Mouse (Mus musculus) heart, embryonic 13.5 days (tissue): ENCODE data around the gene Aire. TPM values are rescaled to one million over a fixed set of nuclear protein-coding genes. Genes with fewer than 3 reads are reported as not detected.
"Not testable (repeated sequence)": the region's sequence is repeated elsewhere in the genome, so short reads cannot be mapped to it uniquely, and the experiment has no call there.

ENCODE experiments used
- ATAC-seq: fragments of 200-750 bp; cut with Nextera tagmentation; 2 replicates; pipeline ENCODE4 v1.8.0; 2017; ENCODE audit warnings: moderate TSS enrichment; ENCODE audit not compliant: insufficient number of reproducible peaks, low FRiP score, low TSS enrichment; ENCODE audit errors: extremely low read depth
- H3K27ac ChIP-seq: fragments of 300-500 bp; sonication (generic); replicated peaks from 2 replicates; pipeline ENCODE4 v1.5.1; 2015; ENCODE audit warnings: moderate library complexity, mild to moderate bottlenecking, inconsistent platforms
- H3K27me3 ChIP-seq: fragments of 300-500 bp; sonication (generic); replicated peaks from 2 replicates; pipeline ENCODE4 v1.6.1; 2015; ENCODE audit warnings: mild to moderate bottlenecking, inconsistent platforms
- H3K36me3 ChIP-seq: fragments of 300-500 bp; sonication (generic); 2 replicates; pipeline ENCODE4 v1.6.1; 2015; ENCODE audit warnings: mild to moderate bottlenecking, inconsistent platforms
- H3K4me1 ChIP-seq: fragments of 300-500 bp; sonication (generic); 2 replicates; pipeline ENCODE4 v1.6.1; 2015; ENCODE audit warnings: inconsistent platforms
- H3K4me2 ChIP-seq: fragments of 300-500 bp; sonication (generic); 2 replicates; pipeline ENCODE4 v1.6.1; 2015; ENCODE audit warnings: inconsistent platforms, mild to moderate bottlenecking, moderate library complexity
- H3K4me3 ChIP-seq: fragments of 300-500 bp; sonication (generic); 2 replicates; pipeline ENCODE4 v1.5.1; 2015; ENCODE audit warnings: moderate library complexity, mild to moderate bottlenecking, inconsistent platforms
- H3K9ac ChIP-seq: fragments of 300-500 bp; sonication (generic); 2 replicates; pipeline ENCODE4 v1.6.1; 2015; ENCODE audit warnings: inconsistent platforms, mild to moderate bottlenecking, moderate library complexity
- H3K9me3 ChIP-seq: fragments of 300-500 bp; sonication (generic); 2 replicates; pipeline ENCODE4 v1.6.1; 2016; ENCODE audit warnings: inconsistent platforms
- WGBS: fragments of 180-500 bp; shearing (Covaris S2); methylation state at CpG from one replicate; pipeline ENCODE4 v1.1.7; 2015; ENCODE audit warnings: mixed read lengths; 5-methylcytosine and 5-hydroxymethylcytosine counted together
- polyA plus RNA-seq: library from polyadenylated mRNA; unstranded; fragments of >200 nt; fragmentation: Nextera tagmentation; extraction: Ambion mirVana; gene quantifications from 2 replicates; pipeline ENCODE4 v1.2.1, GENCODE M21; 2015

The Aire gene
- polyA plus RNA-seq, 1 experiment from 2014 or later: not detected

GRCm38 (mm10) chr10:78019291-78019690, 24.1 kb downstream of the Aire start:
- Histone ChIP-seq H3K9ac (0 out of 2 replicates have a peak overlapping the region, but pooled peaks have one; percentile 37), H3K27me3 (no peaks in the 10 kb centered on the region; the same call in 1 of the 2 replicates), H3K27ac (peak overlapping the region; percentile 75; the same call in 1 of the 2 replicates), H3K4me1 (peaks cover 7% of the 10 kb centered on the region), H3K4me3 (no peak overlapping the region; the same call in 1 of the 2 replicates), H3K9me3 (no peaks in the 10 kb centered on the region; the same call in 1 of the 2 replicates), H3K4me2 (peak overlapping the region; percentile 67), H3K36me3 (no peaks in the 10 kb centered on the region)
- WGBS: 76% methylated on average over 4 of the region's 4 CpGs
- ATAC-seq: no peak

GRCm38 (mm10) chr10:78018797-78019203, 24.6 kb downstream of the Aire start:
- peak overlapping the region; percentile 79 for H3K9ac ChIP-seq
- H3K36me3 ChIP-seq: no peaks in the 10 kb centered on the region
- peak overlapping the region; percentile 67 for H3K4me2 ChIP-seq
- no peaks in the 10 kb centered on the region; the same call in 1 of the 2 replicates for H3K9me3 ChIP-seq
- no peaks in the 10 kb centered on the region; the same call in 1 of the 2 replicates for H3K27me3 ChIP-seq
- H3K4me3 ChIP-seq: peak overlapping the region; percentile 41
- ATAC-seq: peak; percentile 61
- 21% methylated on average over 19 of the region's 19 CpGs for WGBS
- H3K27ac ChIP-seq: peak overlapping the region; percentile 75
- peaks cover 7% of the 10 kb centered on the region for H3K4me1 ChIP-seq

GRCm38 (mm10) chr10:78016366-78016765, 27.0 kb downstream of the Aire start:
- H3K27me3 ChIP-seq: no peaks in the 10 kb centered on the region; the same call in 1 of the 2 replicates
- WGBS: 58% methylated on average over 5 of the region's 5 CpGs
- H3K27ac ChIP-seq: no peak overlapping the region
- H3K4me3 ChIP-seq: no peak overlapping the region
- no peak for ATAC-seq
- no peak overlapping the region for H3K4me2 ChIP-seq
- peaks cover 7% of the 10 kb centered on the region for H3K4me1 ChIP-seq
- H3K9ac ChIP-seq: no peak overlapping the region
- H3K9me3 ChIP-seq: no peaks in the 10 kb centered on the region; the same call in 1 of the 2 replicates
- no peaks in the 10 kb centered on the region for H3K36me3 ChIP-seq

- no peaks in the 10 kb centered on the region; the same call in 1 of the 2 replicates for H3K27me3 ChIP-seq
- 0 out of 2 replicates have a peak overlapping the region, but pooled peaks have one; percentile 24 for H3K9ac ChIP-seq
- H3K36me3 ChIP-seq: no peaks in the 10 kb centered on the region
- no peak for ATAC-seq
- peak overlapping the region; percentile 24; the same call in 1 of the 2 replicates for H3K4me2 ChIP-seq
- peaks cover 9% of the 10 kb centered on the region for H3K4me1 ChIP-seq
- WGBS: 66% methylated on average over 1 of the region's 1 CpGs
- H3K9me3 ChIP-seq: no peaks in the 10 kb centered on the region; the same call in 1 of the 2 replicates
- no peak overlapping the region for H3K4me3 ChIP-seq
- H3K27ac ChIP-seq: peak overlapping the region; percentile 77
Observed at GRCm38 (mm10) chr10:78015489-78015888, 27.9 kb downstream of the Aire start.

- ATAC-seq: no peak
- H3K36me3 ChIP-seq: no peaks in the 10 kb centered on the region
- H3K4me2 ChIP-seq: no peak overlapping the region
- H3K9me3 ChIP-seq: no peaks in the 10 kb centered on the region; the same call in 1 of the 2 replicates
- no peaks in the 10 kb centered on the region; the same call in 1 of the 2 replicates for H3K27me3 ChIP-seq
- H3K4me3 ChIP-seq: no peak overlapping the region
- H3K27ac ChIP-seq: no peak overlapping the region
- H3K4me1 ChIP-seq: peaks cover 24% of the 10 kb centered on the region
- 88% methylated on average over 18 of the region's 18 CpGs for WGBS
- H3K9ac ChIP-seq: no peak overlapping the region
Observed at GRCm38 (mm10) chr10:78012661-78013495, 30.5 kb downstream of the Aire start.

- H3K4me3 ChIP-seq, ATAC-seq, H3K36me3 ChIP-seq, H3K9me3 ChIP-seq, H3K9ac ChIP-seq, H3K27ac ChIP-seq, H3K27me3 ChIP-seq: not testable (repeated sequence)
- H3K4me2 ChIP-seq: peak overlapping the region; percentile 95; the same call in 1 of the 2 replicates
- peaks cover 39% of the 10 kb centered on the region for H3K4me1 ChIP-seq
- 92% methylated on average over 5 of the region's 5 CpGs for WGBS
Observed at GRCm38 (mm10) chr10:78011116-78011515, 32.3 kb downstream of the Aire start.

GRCm38 (mm10) chr10:78010335-78010734, 33.1 kb downstream of the Aire start:
- no peak overlapping the region for H3K27ac ChIP-seq
- ATAC-seq: no peak
- no peaks in the 10 kb centered on the region for H3K27me3 ChIP-seq
- H3K9me3 ChIP-seq: no peaks in the 10 kb centered on the region; the same call in 1 of the 2 replicates
- peaks cover 8% of the 10 kb centered on the region for H3K36me3 ChIP-seq
- H3K4me1 ChIP-seq: peaks cover 46% of the 10 kb centered on the region
- peak overlapping the region; percentile 95 for H3K4me2 ChIP-seq
- H3K4me3 ChIP-seq: peak overlapping the region; percentile 90
- 10% methylated on average over 10 of the region's 10 CpGs for WGBS
- H3K9ac ChIP-seq: peak overlapping the region; percentile 72

- Histone ChIP-seq H3K27me3 (no peaks in the 10 kb centered on the region), H3K9me3 (no peaks in the 10 kb centered on the region; the same call in 1 of the 2 replicates), H3K4me2 (peak within 1 kb of the TSS; percentile 95), H3K9ac (peak within 1 kb of the TSS; percentile 96), H3K27ac (peak within 1 kb of the TSS; percentile 100), H3K4me3 (peak within 1 kb of the TSS; percentile 90), H3K4me1 (peaks cover 45% of the 10 kb centered on the region), H3K36me3 (peaks cover 12% of the 10 kb centered on the region)
- ATAC-seq: no peak
- WGBS: 2% methylated on average over 9 of the region's 9 CpGs
Observed at GRCm38 (mm10) chr10:78009945-78010293, 33.5 kb downstream of the Aire start, which contains the start of gene Pfkl. TSS of gene Pfkl (minus strand) at chr10:78010083.

GRCm38 (mm10) chr10:78009184-78009944, 34.0 kb downstream of the Aire start:
- Histone ChIP-seq H3K27me3 (no peaks in the 10 kb centered on the region), H3K9me3 (no peaks in the 10 kb centered on the region), H3K4me1 (peaks cover 50% of the 10 kb centered on the region), H3K36me3 (peaks cover 18% of the 10 kb centered on the region), H3K27ac (peak overlapping the region; percentile 100), H3K4me3 (peak overlapping the region; percentile 90), H3K9ac (peak overlapping the region; percentile 96), H3K4me2 (peak overlapping the region; percentile 95)
- ATAC-seq: peak; percentile 92
- under 1% methylated on average over 55 of the region's 59 CpGs for WGBS

- Histone ChIP-seq H3K27ac (peak overlapping the region; percentile 100), H3K36me3 (peaks cover 28% of the 10 kb centered on the region), H3K9me3 (no peaks in the 10 kb centered on the region), H3K4me1 (peaks cover 51% of the 10 kb centered on the region), H3K9ac (peak overlapping the region; percentile 96), H3K4me2 (peak overlapping the region; percentile 95), H3K27me3 (no peaks in the 10 kb centered on the region), H3K4me3 (peak overlapping the region; percentile 90)
- no peak for ATAC-seq
- WGBS: 61% methylated on average over 3 of the region's 3 CpGs
Observed at GRCm38 (mm10) chr10:78008169-78008568, 35.2 kb downstream of the Aire start.

GRCm38 (mm10) chr10:78007203-78007602, 36.2 kb downstream of the Aire start:
- ATAC-seq: no peak
- Histone ChIP-seq H3K27ac (peak overlapping the region; percentile 100), H3K4me1 (peaks cover 51% of the 10 kb centered on the region), H3K9me3 (no peaks in the 10 kb centered on the region), H3K27me3 (no peaks in the 10 kb centered on the region), H3K4me2 (peak overlapping the region; percentile 95), H3K36me3 (peaks cover 38% of the 10 kb centered on the region), H3K9ac (peak overlapping the region; percentile 96), H3K4me3 (peak overlapping the region; percentile 90)
- WGBS: 40% methylated on average over 7 of the region's 7 CpGs
